Mouse (Mus musculus) olfactory bulb, adult 2 months (tissue): ENCODE data around the gene Chek2.

Experiments
- CTCF ChIP-seq: fragments of 200-500 bp; IDR thresholded peaks from 2 replicates; pipeline ENCODE4 v1.5.1; 2012; ENCODE audit warnings: low read depth, mild to moderate bottlenecking, low read length, moderate library complexity; ENCODE audit not compliant: insufficient read depth
- POLR2A ChIP-seq: fragments of 200-500 bp; IDR thresholded peaks from 2 replicates; pipeline ENCODE4 v1.6.1; 2012; ENCODE audit warnings: mild to moderate bottlenecking, low read depth, low read length, moderate library complexity; ENCODE audit not compliant: insufficient read depth

- TF ChIP-seq CTCF (no peak), POLR2A (no peak)
Observed at GRCm38 (mm10) chr5:110824421-110824820, 15.4 kb upstream of the Chek2 start.
